Mouse (Mus musculus): ENCODE data around the gene Celsr3. TPM values are rescaled to one million over a fixed set of nuclear protein-coding genes. Genes with fewer than 3 reads are reported as not detected.

Celsr3 gene
- polyA plus RNA-seq, 1 experiment from 2014 or later = 1.2 TPM

DNA sequence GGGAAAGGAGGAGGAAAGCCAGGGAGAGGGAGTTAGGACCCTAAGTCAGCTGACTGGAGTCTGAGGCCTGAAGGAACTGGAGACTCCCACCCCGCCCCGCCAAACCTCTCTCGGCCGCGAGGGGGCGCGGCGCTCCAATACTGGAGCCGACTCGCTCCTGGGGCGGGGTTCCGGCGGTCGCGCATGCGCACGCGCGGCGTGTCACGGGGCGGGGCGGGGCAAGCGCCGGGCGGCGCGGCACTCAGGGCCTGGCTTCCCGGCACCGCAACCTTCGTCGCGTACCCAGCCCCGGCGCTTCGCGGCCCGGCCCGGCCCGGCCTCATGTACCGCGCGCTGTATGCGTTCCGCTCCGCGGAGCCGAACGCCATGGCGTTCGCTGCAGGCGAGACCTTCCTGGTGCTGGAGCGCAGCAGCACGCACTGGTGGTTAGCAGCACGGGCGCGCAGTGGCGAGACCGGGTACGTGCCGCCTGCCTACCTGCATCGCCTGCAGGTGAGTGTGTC is 17.9 kb upstream of the Celsr3 start, which contains the start of gene Nckipsd:
TSS of gene Nckipsd (plus strand) at position 206 of the 503 bp plus-strand sequence.
- Histone ChIP-seq H3K27me3 (replicated peaks) (no peaks in the 10 kb centered on the region), H3K36me3 (peaks cover 39% of the 10 kb centered on the region), H3K4me3 (replicated peaks) (peak within 1 kb of the TSS; percentile 78), H3K4me1 (peaks cover 23% of the 10 kb centered on the region), H3K9me3 (no peaks in the 10 kb centered on the region), H3K4me2 (peak within 1 kb of the TSS; percentile 93), H3K27ac (0 out of 2 replicates have a peak within 1 kb of the TSS, but pooled peaks have one; percentile 35), H3K9ac (peak within 1 kb of the TSS; percentile 80)
- ATAC-seq (ENCODE audit: insufficient read depth, low FRiP score, low read depth) = peak; percentile 87
- under 1% methylated on average over 62 of the region's 62 CpGs for WGBS

DNA sequence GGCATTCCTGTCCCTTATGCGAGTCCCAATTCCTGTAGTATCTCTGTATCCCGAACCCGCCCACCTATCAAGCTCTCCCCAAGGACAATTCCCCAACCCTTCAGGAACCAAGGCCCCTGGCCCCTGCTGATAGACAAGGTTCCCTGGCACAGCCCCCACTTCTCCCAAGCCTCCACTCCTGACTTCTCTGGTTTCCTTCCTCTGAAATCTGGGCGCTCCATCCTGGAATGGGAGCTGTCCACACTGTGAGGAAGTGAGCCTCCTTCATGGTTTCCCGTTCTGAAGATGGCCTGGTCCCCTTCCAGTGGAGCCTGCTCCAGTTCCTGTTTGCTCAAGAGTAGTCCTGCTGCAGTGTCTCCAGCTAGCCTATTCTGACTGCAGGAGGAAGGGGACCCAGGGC is 16.9 kb upstream of the Celsr3 start:
- Histone ChIP-seq H3K4me2 (peak overlapping the region; percentile 93), H3K27me3 (replicated peaks) (no peaks in the 10 kb centered on the region), H3K4me3 (replicated peaks) (peak overlapping the region; percentile 78), H3K9me3 (no peaks in the 10 kb centered on the region), H3K4me1 (peaks cover 23% of the 10 kb centered on the region), H3K27ac (0 out of 2 replicates have a peak overlapping the region, but pooled peaks have one; percentile 35), H3K36me3 (peaks cover 41% of the 10 kb centered on the region), H3K9ac (no peak overlapping the region)
- no peak for ATAC-seq (ENCODE audit: insufficient read depth, low FRiP score, low read depth)
- 65% methylated on average over 5 of the region's 5 CpGs for WGBS

DNA sequence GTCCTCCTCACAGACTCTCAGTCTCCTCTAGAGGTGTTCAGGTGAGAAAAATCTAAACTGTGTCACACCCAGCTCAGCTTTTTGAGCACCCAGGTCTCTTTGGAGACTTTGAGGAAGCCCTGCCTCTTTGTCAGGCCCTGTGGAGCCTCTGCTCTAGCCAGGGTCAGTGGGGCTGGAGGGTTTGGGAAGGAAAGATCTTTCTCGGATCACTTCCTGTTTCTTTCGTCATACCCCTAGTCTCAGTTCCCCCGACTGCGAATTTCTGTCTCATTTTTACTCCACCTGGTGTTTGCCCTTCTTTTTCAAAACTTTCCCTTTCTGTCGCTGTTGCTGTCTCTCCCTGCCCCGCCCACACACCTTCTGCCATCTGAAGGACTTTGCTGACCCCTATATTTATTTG is 16.4 kb upstream of the Celsr3 start:
- WGBS = 74% methylated on average over 6 of the region's 6 CpGs
- peaks cover 40% of the 10 kb centered on the region for H3K36me3 ChIP-seq
- peaks cover 23% of the 10 kb centered on the region for H3K4me1 ChIP-seq
- ATAC-seq (ENCODE audit: insufficient read depth, low FRiP score, low read depth) = no peak
- H3K9me3 ChIP-seq = no peaks in the 10 kb centered on the region
- H3K4me2 ChIP-seq = no peak overlapping the region
- no peak overlapping the region for H3K27ac ChIP-seq
- no peaks in the 10 kb centered on the region for H3K27me3 ChIP-seq (replicated peaks)
- no peak overlapping the region; the same call in 1 of the 2 replicates for H3K4me3 ChIP-seq (replicated peaks)
- no peak overlapping the region for H3K9ac ChIP-seq

GRCm38 (mm10) chr9:108810516-108810915 is 15.6 kb upstream of the Celsr3 start:
- no peak overlapping the region for H3K9ac ChIP-seq
- H3K9me3 ChIP-seq = no peaks in the 10 kb centered on the region
- no peak overlapping the region for H3K4me3 ChIP-seq (replicated peaks)
- H3K27me3 ChIP-seq (replicated peaks) = no peaks in the 10 kb centered on the region
- ATAC-seq (ENCODE audit: insufficient read depth, low FRiP score, low read depth) = no peak
- no peak overlapping the region for H3K27ac ChIP-seq
- WGBS = 78% methylated on average over 5 of the region's 5 CpGs
- peaks cover 39% of the 10 kb centered on the region for H3K36me3 ChIP-seq
- H3K4me2 ChIP-seq = no peak overlapping the region
- H3K4me1 ChIP-seq = peaks cover 23% of the 10 kb centered on the region

- Histone ChIP-seq H3K27ac (no peak overlapping the region), H3K27me3 (replicated peaks) (no peaks in the 10 kb centered on the region), H3K4me1 (no peaks in the 10 kb centered on the region), H3K4me3 (replicated peaks) (no peak overlapping the region), H3K9me3 (no peaks in the 10 kb centered on the region), H3K9ac (no peak overlapping the region), H3K4me2 (no peak overlapping the region), H3K36me3 (peaks cover 32% of the 10 kb centered on the region)
- 87% methylated on average over 7 of the region's 7 CpGs for WGBS
- no peak for ATAC-seq (ENCODE audit: insufficient read depth, low FRiP score, low read depth)
These were observed 10.6 kb upstream of the Celsr3 start for GRCm38 (mm10) chr9:108815557-108815956.

DNA sequence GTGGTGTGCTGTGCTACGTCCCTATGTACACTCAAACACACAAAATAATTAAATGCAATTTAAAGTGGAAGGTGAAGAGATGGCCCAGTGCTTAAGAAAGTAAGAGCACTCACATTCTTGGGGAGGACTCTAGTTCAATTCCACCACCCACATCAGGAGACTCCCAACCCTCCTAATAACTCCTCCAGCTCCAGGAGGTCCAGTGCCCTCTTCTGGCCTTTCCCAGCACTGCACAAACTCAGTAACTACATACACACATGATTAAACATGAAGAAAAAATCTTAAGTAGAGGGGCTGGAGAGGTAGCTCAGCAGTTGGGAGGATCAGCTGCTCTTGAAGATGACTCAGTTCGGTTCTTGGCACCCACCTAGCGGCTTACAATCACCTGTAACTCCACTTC is 6.6 kb upstream of the Celsr3 start:
- Histone ChIP-seq H3K27ac (no peak overlapping the region), H3K27me3 (replicated peaks) (peaks cover 15% of the 10 kb centered on the region), H3K9me3 (no peaks in the 10 kb centered on the region), H3K4me3 (replicated peaks) (no peak overlapping the region), H3K9ac (no peak overlapping the region), H3K4me1 (no peaks in the 10 kb centered on the region), H3K4me2 (no peak overlapping the region), H3K36me3 (peaks cover 11% of the 10 kb centered on the region; the same call in 1 of the 2 replicates)
- ATAC-seq (ENCODE audit: insufficient read depth, low FRiP score, low read depth) = no peak
- 61% methylated on average over 3 of the region's 3 CpGs for WGBS

- H3K9ac ChIP-seq = no peak overlapping the region
- peaks cover 21% of the 10 kb centered on the region for H3K27me3 ChIP-seq (replicated peaks)
- WGBS = 56% methylated on average over 5 of the region's 5 CpGs
- peaks cover 6% of the 10 kb centered on the region; the same call in 1 of the 2 replicates for H3K36me3 ChIP-seq
- no peaks in the 10 kb centered on the region for H3K4me1 ChIP-seq
- no peak overlapping the region for H3K4me3 ChIP-seq (replicated peaks)
- no peak for ATAC-seq (ENCODE audit: insufficient read depth, low FRiP score, low read depth)
- no peak overlapping the region for H3K27ac ChIP-seq
- no peaks in the 10 kb centered on the region for H3K9me3 ChIP-seq
- H3K4me2 ChIP-seq = no peak overlapping the region
These were observed 6.0 kb upstream of the Celsr3 start for GRCm38 (mm10) chr9:108820077-108820476.

GRCm38 (mm10) chr9:108824144-108824685 is 1.9 kb upstream of the Celsr3 start:
- peaks cover 61% of the 10 kb centered on the region for H3K27me3 ChIP-seq (replicated peaks)

DNA sequence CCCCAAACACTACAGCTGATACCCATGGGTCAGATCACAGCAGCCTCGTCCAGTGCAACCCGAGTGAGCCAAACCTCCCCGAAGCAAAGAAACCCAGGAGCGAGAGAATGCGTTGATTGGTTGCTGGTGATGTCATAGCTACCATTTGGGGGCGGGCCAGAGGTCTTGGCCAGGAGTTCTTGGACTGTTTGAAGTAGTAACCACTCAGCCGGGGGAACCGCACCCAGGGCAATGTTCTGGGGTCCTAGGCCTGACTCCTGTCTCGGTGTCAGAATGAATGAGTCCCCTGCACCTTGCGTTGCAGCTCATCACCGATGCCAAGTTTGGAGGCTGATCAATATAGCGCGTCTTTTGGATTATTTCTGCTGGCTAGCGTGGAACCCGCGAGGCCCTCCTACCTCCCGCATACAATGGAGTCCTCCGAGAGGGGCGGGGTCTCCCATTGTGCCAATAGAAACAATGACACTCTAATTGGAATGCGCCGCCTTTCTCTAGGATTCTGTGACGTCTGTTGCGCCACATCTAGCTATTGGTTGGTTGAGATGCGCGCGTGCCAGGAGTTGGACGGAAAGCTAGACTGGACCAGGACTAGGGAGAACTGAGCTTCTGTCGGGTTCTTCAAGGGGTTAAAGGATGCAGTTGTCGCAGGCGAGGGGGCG is 1.2 kb upstream of the Celsr3 start:
- H3K36me3 ChIP-seq = no peaks in the 10 kb centered on the region
- under 1% methylated on average over 31 of the region's 31 CpGs for WGBS
- no peak overlapping the region for H3K4me2 ChIP-seq
- peaks cover 68% of the 10 kb centered on the region for H3K27me3 ChIP-seq (replicated peaks)
- no peak overlapping the region for H3K27ac ChIP-seq
- H3K9me3 ChIP-seq = no peaks in the 10 kb centered on the region
- H3K9ac ChIP-seq = no peak overlapping the region
- no peak for ATAC-seq (ENCODE audit: insufficient read depth, low FRiP score, low read depth)
- peaks cover 16% of the 10 kb centered on the region for H3K4me1 ChIP-seq
- 0 out of 2 replicates have a peak overlapping the region, but pooled peaks have one; percentile 8 for H3K4me3 ChIP-seq (replicated peaks)

More at GRCm38 (mm10) chr9:108824144-108824685, 1.9 kb upstream of the Celsr3 start:
- Histone ChIP-seq H3K27ac (no peak overlapping the region), H3K9me3 (no peaks in the 10 kb centered on the region), H3K36me3 (no peaks in the 10 kb centered on the region), H3K4me2 (no peak overlapping the region), H3K4me3 (replicated peaks) (0 out of 2 replicates have a peak overlapping the region, but pooled peaks have one; percentile 8), H3K4me1 (peaks cover 16% of the 10 kb centered on the region), H3K9ac (no peak overlapping the region)
- 7% methylated on average over 25 of the region's 25 CpGs for WGBS
- ATAC-seq (ENCODE audit: insufficient read depth, low FRiP score, low read depth) = no peak

GRCm38 (mm10) chr9:108826700-108827340 is 700 bp downstream of the Celsr3 start:
- H3K27ac ChIP-seq = no peak overlapping the region
- 0 out of 2 replicates have a peak, but pooled peaks have one; percentile 14 for ATAC-seq (ENCODE audit: insufficient read depth, low FRiP score, low read depth)
- no peak overlapping the region for H3K9ac ChIP-seq
- peaks cover 84% of the 10 kb centered on the region for H3K27me3 ChIP-seq (replicated peaks)
- H3K4me1 ChIP-seq = peaks cover 20% of the 10 kb centered on the region
- peak overlapping the region; percentile 90 for H3K4me2 ChIP-seq
- WGBS = 3% methylated on average over 38 of the region's 39 CpGs
- no peaks in the 10 kb centered on the region for H3K36me3 ChIP-seq
- H3K4me3 ChIP-seq (replicated peaks) = peak overlapping the region; percentile 43
- H3K9me3 ChIP-seq = no peaks in the 10 kb centered on the region

GRCm38 (mm10) chr9:108827454-108827853 is 1.3 kb downstream of the Celsr3 start:
- Histone ChIP-seq H3K27ac (no peak overlapping the region), H3K9me3 (no peaks in the 10 kb centered on the region), H3K9ac (no peak overlapping the region), H3K36me3 (no peaks in the 10 kb centered on the region), H3K27me3 (replicated peaks) (peaks cover 90% of the 10 kb centered on the region), H3K4me2 (peak overlapping the region; percentile 90), H3K4me3 (replicated peaks) (peak overlapping the region; percentile 43), H3K4me1 (peaks cover 24% of the 10 kb centered on the region)
- 8% methylated on average over 34 of the region's 34 CpGs for WGBS
- ATAC-seq (ENCODE audit: insufficient read depth, low FRiP score, low read depth) = no peak

DNA sequence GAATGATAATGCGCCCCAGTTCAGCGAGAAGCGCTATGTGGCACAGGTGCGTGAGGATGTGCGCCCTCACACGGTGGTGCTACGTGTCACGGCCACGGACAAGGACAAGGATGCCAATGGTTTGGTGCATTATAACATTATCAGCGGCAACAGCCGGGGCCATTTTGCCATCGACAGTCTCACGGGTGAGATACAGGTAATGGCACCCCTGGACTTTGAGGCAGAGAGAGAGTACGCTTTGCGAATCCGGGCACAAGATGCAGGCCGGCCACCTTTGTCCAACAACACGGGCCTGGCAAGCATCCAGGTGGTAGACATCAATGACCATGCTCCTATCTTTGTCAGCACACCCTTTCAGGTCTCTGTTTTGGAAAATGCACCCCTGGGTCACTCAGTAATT is 1.8 kb downstream of the Celsr3 start:
- H3K27ac ChIP-seq = no peak overlapping the region
- H3K9me3 ChIP-seq = no peaks in the 10 kb centered on the region
- WGBS = 64% methylated on average over 18 of the region's 18 CpGs
- peaks cover 24% of the 10 kb centered on the region for H3K4me1 ChIP-seq
- H3K27me3 ChIP-seq (replicated peaks) = peaks cover 93% of the 10 kb centered on the region
- peak overlapping the region; percentile 43; the same call in 1 of the 2 replicates for H3K4me3 ChIP-seq (replicated peaks)
- H3K9ac ChIP-seq = no peak overlapping the region
- H3K4me2 ChIP-seq = peak overlapping the region; percentile 90
- no peak for ATAC-seq (ENCODE audit: insufficient read depth, low FRiP score, low read depth)
- no peaks in the 10 kb centered on the region for H3K36me3 ChIP-seq
